Mouse (Mus musculus): ENCODE measurements around the gene Klk1b26. TPM values are rescaled to one million over a fixed set of nuclear protein-coding genes. Genes with fewer than 3 reads are reported as not detected.

The Klk1b26 gene
- polyA plus RNA-seq, 1 experiment, result not detected

Other genes starting within 250 kb of the Klk1b26 start
- not detected in 2 replicates for gene Klk12, start 243.3 kb upstream of the Klk1b26 start, polyA plus RNA-seq (2012)
- gene Klk11, start 237.6 kb upstream of the Klk1b26 start, polyA plus RNA-seq (2012), result not detected in 2 replicates
- gene Klk10, start 231.1 kb upstream of the Klk1b26 start, polyA plus RNA-seq (2012), result not detected in 2 replicates
- not detected in 2 replicates for gene Klk9, start 220.3 kb upstream of the Klk1b26 start, polyA plus RNA-seq (2012)
- gene Klk8, start 214.6 kb upstream of the Klk1b26 start, polyA plus RNA-seq (2012), result 0.11 and 0.12 TPM in 2 replicates
- not detected in 2 replicates for gene Klk7, start 200.9 kb upstream of the Klk1b26 start, polyA plus RNA-seq (2012)
- not detected in 2 replicates for gene Klk6, start 187.7 kb upstream of the Klk1b26 start, polyA plus RNA-seq (2012)
- gene Klk5, start 170.2 kb upstream of the Klk1b26 start, polyA plus RNA-seq (2012), result 0.05 TPM in 1 of 2 replicates, not detected in the other
- gene Klk4, start 131.0 kb upstream of the Klk1b26 start, polyA plus RNA-seq (2012), result not detected in 2 replicates
- not detected in 2 replicates for gene Klk15, start 78.4 kb upstream of the Klk1b26 start, polyA plus RNA-seq (2012)
- not detected in 2 replicates for gene Klk1b8, start 61.5 kb upstream of the Klk1b26 start, polyA plus RNA-seq (2012)
- not detected in 2 replicates for gene Klk1b1, start 45.4 kb upstream of the Klk1b26 start, polyA plus RNA-seq (2012)
- not detected in 2 replicates for gene Klk1b9, start 36.1 kb upstream of the Klk1b26 start, polyA plus RNA-seq (2012)
- not detected in 2 replicates for gene Klk1b11, start 16.3 kb upstream of the Klk1b26 start, polyA plus RNA-seq (2012)
- gene Klk1b27, start 40.1 kb downstream of the Klk1b26 start, polyA plus RNA-seq (2012), result not detected in 2 replicates
- gene Klk1b21, start 90.2 kb downstream of the Klk1b26 start, polyA plus RNA-seq (2012), result not detected in 2 replicates
- gene Klk1b22, start 100.5 kb downstream of the Klk1b26 start, polyA plus RNA-seq (2012), result not detected in 2 replicates
- gene Klk1b16, start 124.6 kb downstream of the Klk1b26 start, polyA plus RNA-seq (2012), result not detected in 2 replicates
- not detected in 2 replicates for gene Klk1b24, start 176.1 kb downstream of the Klk1b26 start, polyA plus RNA-seq (2012)
- not detected in 2 replicates for gene Klk1b3, start 186.0 kb downstream of the Klk1b26 start, polyA plus RNA-seq (2012)
- not detected in 2 replicates for gene Klk1b4, start 195.3 kb downstream of the Klk1b26 start, polyA plus RNA-seq (2012)
- not detected in 2 replicates for gene Klk1b5, start 203.8 kb downstream of the Klk1b26 start, polyA plus RNA-seq (2012)
- gene Klk1, start 213.2 kb downstream of the Klk1b26 start, polyA plus RNA-seq (2012), result not detected in 2 replicates
- not detected in 2 replicates for gene Gm36864, start 224.0 kb downstream of the Klk1b26 start, polyA plus RNA-seq (2012)
- 0.18 TPM in 1 of 2 replicates, not detected in the other for gene 1700028J19Rik, start 234.5 kb downstream of the Klk1b26 start, polyA plus RNA-seq (2012)
- gene 2410002F23Rik, start 234.6 kb downstream of the Klk1b26 start, polyA plus RNA-seq (2012), result 5.6 and 5.9 TPM in 2 replicates
- gene Acp4, start 245.2 kb downstream of the Klk1b26 start, polyA plus RNA-seq (2012), result not detected in 2 replicates
- gene Gm15517, start 249.3 kb downstream of the Klk1b26 start, polyA plus RNA-seq (2012), result not detected in 2 replicates